Mouse (Mus musculus): ENCODE measurements around the gene Htra1. TPM values are rescaled to one million over a fixed set of nuclear protein-coding genes. Genes with fewer than 3 reads are reported as not detected.

The Htra1 gene
- 0.28 TPM in 1 of 4 replicates, not detected in the others for total RNA-seq (2023)

DNA sequence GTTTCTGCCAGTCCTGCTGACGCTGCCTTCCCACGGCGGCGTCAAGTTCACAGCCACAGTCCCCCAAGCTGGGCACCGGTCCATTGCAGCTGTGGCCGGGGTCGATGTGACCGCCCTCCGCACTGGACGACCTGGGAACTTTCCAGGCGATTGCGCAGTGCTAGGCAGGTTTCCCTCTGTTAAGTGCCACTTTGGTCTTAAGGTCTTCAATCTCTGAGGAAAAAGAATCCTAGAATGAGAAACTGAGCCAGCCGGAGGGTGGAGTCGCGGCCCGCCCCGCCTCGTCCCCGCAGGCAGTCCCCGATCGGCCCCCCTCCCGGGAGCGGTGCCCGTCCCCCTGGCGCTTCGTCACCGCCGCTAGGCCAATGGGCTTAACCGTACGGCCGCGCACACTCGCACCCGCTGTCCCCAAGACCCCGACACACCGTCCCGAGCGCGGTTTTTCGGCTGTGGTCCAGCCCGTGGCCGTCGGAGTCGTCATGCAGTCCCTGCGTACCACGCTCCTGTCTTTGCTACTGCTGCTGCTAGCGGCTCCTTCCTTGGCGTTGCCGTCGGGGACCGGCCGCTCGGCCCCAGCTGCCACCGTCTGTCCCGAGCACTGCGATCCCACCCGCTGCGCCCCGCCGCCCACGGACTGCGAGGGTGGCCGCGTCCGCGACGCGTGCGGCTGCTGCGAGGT is at the start of gene Htra1:
TSS of gene Htra1 (plus strand) at position 319 of the 679 bp plus-strand sequence.

DNA sequence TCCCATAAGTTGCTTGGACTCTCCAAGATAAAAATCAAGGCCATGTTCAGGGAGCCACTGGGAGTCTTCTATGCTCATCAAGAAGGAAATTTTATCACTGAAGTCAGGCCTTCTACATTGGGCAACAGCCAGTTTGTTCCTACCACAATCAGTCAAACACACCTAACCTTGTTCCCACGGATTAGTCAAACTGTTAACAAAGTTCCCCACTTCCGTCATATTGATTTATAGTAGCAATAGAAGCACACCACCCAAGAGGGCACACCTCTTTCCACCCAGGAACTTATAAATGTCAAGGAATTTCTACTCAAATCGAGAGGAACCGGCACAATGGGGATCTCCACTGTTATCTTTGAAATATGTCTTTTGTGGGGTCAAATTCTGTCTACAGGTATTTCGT is 95.8 kb downstream of the Htra1 start, which contains the start of gene Dmbt1:
TSS of gene Dmbt1 (plus strand) at position 299 of the 400 bp plus-strand sequence.

Other genes with a start within 250 kb of the Htra1 start
- gene Btbd16, start 162.0 kb upstream of the Htra1 start, total RNA-seq (2023): not detected in 4 replicates
- 43.1 to 56.6 TPM (median 47.6 TPM) in 4 replicates for gene Plekha1, start 70.4 kb upstream of the Htra1 start, total RNA-seq (2023)
- gene Dmbt1, start 95.9 kb downstream of the Htra1 start, total RNA-seq (2023): 0.18 to 0.60 TPM (median 0.52 TPM) in 3 of 4 replicates, not detected in the other
- gene 4933402N03Rik, start 210.2 kb downstream of the Htra1 start, total RNA-seq (2023): not detected in 4 replicates
- gene 5430419D17Rik, start 238.3 kb downstream of the Htra1 start, total RNA-seq (2023): not detected in 4 replicates

Data from B cell, adult 62 days (primary cell).